8 mouse cellular contexts compared by ENCODE assay signal in genomic region chr11:35407341-35408154, GRCm38 (mm10).
DNase-seq lines count a peak whose midpoint lies in the region; ATAC-seq lines count a peak whose summit lies in the region.

No protein-coding gene starts in this region.

- H3K27me3 ChIP-seq in splenic B cell, adult 2 months (ENCODE audit: control insufficient read depth, insufficient read depth, low read length, poor library complexity, severe bottlenecking), result no peaks in the 10 kb centered on the region

- H3K36me3 ChIP-seq in splenic B cell, adult 2 months (ENCODE audit: control insufficient read depth, insufficient read depth, low read length, poor library complexity, severe bottlenecking), result no peaks in the 10 kb centered on the region

- DNase-seq in adrenal gland, adult (ENCODE audit: inconsistent age in 2 of 2, low spot score in 1 of 2), result peak; percentile 83 to 92
- DNase-seq in cerebellum, postnatal 36 days, result peak; percentile 78 to 83
- peak; percentile 31 for DNase-seq in gastrocnemius, postnatal 10 days
- peak; percentile 1 for DNase-seq in induced T-regulatory cell, adult 2 months (ENCODE audit: low read depth)
- peak; percentile 64 to 80 for DNase-seq in left cerebral cortex, adult 18-20 months (ENCODE audit: low spot score in 2 of 2)
- DNase-seq in mesoderm, embryonic 11.5 days (ENCODE audit: low read depth, low spot score), result peak; percentile 71
- DNase-seq in splenic B cell, adult 2 months (ENCODE audit: low read depth, low spot score), result peak; percentile 8

- ATAC-seq in granulocyte monocyte progenitor cell, adult 5-6 weeks (replicated peaks; ENCODE audit: poor library complexity, severe bottlenecking), result no peak

Comparison
In these comparisons a context has a peak if more than half of its experiments do, and no peak if none do; other contexts are left out.
1. DNase-seq: peak in every context shown above with its lines; median percentile 88 in adrenal gland, adult; 80 in cerebellum, postnatal 36 days; 72 in left cerebral cortex, adult 18-20 months; 71 in mesoderm, embryonic 11.5 days; 31 in gastrocnemius, postnatal 10 days; 8 in splenic B cell, adult 2 months; 1 in induced T-regulatory cell, adult 2 months.